Mouse (Mus musculus) frontal cortex, adult (tissue): Measurements from ENCODE around the gene Ccl3.
A peak's percentile ranks its signal among the peaks of the same experiment; 100 is the strongest.

ENCODE experiments used
- ATAC-seq: cut with Nextera tagmentation; 2 replicates; pipeline ENCODE4 v1.9.2; 2017; ENCODE audit warnings: mild to moderate bottlenecking, moderate library complexity, mixed read lengths; ENCODE audit not compliant: low TSS enrichment

The Ccl3 gene

DNA sequence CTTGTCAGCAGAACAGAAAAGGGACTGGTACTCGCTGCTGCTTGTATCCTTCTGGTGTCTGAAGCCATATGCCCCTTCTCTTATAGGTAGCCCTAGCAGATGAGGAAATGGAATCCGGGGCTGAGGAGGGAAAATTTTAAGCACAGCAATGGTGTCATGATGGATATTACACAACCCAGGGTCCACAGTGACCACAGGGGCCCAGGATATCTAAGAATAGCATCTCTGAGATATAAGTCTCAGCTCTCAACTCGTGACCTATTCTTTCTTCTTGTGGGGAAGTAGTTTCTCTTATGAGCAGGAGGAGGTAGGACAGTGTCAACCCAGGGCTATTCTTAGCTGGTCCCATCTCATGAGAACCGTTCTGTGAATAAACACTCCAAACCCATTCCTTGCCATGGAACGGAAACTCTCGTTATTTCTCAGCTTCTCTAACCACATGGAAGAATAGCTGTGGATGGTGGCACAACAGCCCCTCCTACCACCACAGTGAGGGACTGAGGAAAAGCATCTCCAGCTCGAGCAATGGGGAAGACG, at the start of gene Ccl3:
Ccl3 (minus strand) TSS at position 51 of the 537 bp plus-strand sequence.
- no peak for ATAC-seq

DNA sequence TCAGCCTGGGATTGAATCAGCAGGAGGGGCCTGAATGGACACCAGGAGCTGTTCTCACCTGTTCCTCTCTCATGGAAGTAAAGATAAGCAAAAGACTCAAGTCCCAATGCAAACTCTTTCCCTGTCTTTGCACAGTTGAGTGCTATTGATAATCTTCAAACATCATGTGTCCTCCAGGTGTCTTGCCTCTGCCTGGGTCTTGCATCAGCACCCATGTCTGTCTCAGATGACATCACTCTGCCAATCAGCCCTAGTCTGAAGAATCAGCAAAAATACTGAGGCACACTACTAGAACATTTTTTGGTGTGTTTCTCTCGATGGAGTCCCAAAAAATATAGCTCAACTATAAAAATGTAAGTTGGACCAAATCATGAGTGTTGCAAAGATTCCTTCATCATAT, 42.9 kb upstream of the Ccl3 start:
- no peak for ATAC-seq

DNA sequence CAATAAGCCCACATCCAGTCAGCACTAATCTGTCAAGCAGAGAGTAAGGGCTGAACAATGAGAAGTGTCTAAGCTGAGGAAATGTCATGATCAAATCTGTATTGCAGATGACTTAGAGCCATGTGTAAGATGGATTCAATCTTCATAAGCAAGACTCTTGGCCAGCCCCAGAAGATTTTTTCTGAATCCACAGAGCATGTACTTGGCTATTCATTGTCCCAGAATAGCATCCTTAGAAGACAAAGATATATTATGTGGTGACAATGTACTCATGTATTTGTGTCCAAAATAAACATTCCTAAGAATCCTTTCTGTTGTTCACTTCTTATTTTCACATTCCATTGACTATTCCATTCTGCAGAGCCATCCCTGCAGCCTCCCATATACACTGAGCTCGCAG, 40.8 kb upstream of the Ccl3 start:
- no peak for ATAC-seq

DNA sequence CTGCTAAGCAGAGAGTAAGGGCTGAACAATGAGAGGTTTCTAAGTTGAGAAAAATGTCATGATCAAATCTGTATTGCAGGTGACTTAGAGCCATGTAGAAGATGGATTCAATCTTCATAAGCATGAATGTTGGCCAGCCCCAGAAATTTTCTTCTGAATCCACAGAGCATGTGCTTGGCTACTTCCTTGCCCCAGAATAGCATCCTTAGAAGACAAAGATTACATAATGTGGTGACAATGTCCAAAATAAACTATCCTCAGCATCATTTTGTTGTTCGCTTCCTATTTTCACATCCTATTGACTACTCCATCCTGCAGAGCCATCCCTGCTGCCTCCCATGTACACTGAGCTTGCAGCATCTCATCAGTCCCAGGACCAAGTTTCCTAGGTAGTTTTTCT, 26.5 kb upstream of the Ccl3 start:
- peak; percentile 52; the same call in 1 of the 2 replicates for ATAC-seq

DNA sequence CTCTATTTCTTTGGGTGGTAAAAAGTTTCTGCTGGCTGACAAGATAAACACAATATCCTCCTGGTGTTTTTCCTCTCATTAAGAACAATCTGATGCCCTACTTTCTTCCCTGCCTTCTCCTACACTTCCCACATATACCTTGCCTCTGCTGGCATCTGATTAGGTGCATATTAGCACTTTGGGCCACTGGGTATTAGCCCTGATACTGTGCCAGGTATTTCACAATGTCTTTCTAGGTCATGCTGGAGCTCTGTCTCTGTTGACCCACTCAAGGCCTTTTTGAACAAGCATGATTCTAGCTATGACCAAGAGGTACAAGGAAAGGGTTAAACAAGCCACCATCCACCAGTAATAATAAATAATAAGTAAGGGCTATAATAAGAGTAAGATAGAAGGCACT, 22.6 kb upstream of the Ccl3 start:
- ATAC-seq: no peak

DNA sequence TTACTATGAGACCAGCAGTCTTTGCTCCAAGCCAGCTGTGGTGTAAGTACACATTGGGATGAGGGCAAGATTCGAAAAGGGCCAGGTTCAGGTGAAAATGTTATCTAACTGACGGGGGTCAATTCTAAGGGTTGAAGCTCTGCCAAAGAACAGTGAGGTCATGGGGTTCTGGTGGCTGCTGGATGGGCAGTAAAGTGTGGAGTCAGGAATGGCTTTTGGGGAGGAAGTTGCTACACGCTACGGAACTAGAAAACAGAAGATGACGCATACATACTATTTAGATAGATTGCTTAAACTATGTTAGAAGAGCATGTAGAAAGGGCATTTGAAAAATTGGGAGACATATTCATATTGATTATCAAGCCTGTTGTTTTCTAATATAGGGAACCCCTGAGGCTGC, 14.4 kb upstream of the Ccl3 start:
- no peak for ATAC-seq

DNA sequence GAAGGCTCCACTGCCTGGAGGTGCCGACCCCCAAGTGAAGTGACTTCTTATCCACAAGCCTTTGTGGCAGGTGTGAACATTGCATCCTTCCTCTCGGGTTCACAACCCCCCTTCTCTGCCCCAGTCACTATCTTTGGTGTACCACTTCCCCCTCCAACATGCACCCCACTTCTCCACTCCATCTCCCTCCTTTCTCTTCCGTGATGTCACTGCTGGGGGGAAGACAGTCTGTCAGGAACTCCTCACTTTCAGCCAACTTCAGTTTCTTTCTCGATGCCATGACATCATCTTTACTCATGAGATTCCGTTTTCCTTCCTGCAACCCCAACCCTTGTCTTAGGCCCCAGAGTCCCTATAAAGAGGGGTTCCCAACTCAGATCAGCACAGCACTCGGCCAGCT, 13.0 kb upstream of the Ccl3 start, which contains the start of gene Ccl4:
Ccl4 (plus strand) TSS at position 381 of the 400 bp plus-strand sequence.
- no peak for ATAC-seq

DNA sequence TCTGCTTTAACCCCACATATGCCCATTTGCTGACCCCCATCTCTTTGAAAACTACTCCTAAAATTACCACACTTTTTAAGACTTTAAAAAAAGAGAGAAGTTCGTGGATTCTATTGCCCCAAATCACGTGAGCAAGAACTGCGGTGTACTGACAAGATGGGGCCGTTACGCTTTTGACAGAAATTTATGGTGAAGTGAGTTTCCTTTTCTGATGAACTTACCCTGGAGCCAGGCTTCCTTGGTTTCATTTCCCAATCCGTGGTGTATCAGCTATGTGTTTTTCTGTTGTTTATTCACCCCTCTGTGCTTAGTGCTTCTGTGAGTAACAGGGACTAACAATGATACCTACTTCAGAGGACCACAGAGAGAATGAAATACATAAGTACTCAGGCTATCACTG, 9.6 kb upstream of the Ccl3 start:
- no peak for ATAC-seq

DNA sequence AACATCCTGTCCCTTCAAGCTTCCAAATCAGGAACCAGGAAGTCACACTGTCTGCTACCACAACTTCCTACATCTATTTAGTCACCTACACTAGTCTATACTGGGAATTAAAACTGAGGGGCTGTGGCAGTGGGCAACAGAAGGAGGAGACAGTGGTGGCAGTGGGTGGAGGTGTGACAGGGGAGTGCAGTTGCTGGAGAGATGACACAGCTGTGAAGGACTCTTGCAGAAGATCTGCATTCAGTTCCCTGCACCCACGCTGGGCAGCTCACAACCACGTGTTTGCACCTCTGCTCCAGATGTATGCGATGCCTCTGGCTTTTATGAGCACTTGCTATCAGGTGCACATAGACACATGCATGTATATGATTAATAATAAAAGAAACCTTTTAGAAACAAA, 8.4 kb upstream of the Ccl3 start:
- ATAC-seq: no peak

DNA sequence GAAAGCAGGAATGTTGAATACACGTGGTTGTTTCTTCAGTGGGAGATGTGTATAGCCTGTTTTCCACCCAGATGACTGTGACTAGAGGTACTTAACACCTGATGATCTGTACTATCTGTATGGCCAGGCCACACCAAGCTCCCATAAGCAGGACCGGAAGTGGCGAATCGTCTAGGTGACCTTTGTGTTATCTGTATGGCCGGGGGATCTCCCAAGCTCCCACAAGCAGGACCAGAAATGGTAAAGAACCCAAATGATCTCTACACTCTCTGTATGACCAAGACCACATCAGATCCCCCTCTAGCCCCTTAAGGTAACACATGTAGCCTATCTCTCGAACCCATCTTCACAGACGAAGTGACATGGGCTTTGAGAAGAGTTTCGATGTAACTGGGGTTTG, 5.5 kb upstream of the Ccl3 start:
- no peak for ATAC-seq

DNA sequence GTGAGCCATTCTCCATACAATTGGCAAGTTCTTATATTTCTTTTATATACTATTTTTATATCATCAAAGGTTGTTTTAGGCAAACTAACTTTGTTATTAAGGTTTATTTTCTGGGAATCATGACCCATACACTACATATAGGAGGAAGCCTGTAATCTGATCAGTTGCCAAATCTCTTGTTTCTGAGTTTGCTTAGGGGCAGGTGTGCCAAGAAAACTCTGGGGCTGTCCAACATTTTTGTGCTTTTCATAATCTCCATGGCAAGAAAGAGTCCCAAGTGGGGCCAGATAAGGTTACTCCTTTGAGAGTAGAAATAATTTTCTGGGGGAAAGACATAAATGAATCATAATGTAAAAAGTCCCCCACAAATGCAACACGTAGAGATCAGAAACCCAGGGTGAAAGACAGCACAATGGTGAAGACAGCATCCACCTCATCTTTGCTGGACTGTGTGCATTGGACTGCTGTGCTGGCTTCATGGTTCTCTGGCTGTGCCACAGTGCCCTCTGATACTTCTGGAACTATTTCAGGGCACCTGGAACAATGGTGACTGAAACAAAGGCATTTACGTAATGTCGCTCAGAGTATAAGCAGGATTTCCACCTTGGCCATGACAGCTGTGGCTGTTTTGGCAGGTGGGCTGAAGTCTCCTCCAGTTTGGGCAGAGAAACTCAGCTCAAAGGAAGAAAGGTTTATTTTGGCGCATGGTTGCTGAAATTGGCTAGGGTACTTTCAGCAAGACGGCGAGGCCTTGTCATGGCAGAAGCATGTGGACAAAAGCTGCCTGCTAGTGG, 2.6 kb downstream of the Ccl3 start:
- no peak for ATAC-seq

DNA sequence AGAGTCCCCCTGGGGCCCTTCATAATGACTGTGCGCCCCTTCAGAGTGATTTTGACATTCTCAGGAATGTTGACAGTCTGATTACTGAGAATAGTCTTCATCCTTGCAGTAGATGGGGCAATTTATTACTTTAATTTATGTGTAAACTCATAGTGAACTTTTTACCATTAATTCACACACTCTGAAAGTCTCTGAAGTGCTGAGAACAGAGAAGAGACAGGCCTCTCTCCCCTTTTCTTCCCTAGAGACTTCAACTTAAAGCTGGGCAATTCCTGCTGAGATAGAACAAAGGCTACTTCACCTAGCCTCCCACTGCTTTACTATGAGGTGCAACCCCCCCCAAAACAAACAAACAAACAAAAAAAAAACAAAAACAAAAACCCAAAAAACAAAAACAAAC, 3.6 kb downstream of the Ccl3 start, which contains the start of gene Rpl9-ps1:
Rpl9-ps1 (minus strand) TSS at position 101 of the 400 bp plus-strand sequence.
- no peak for ATAC-seq

DNA sequence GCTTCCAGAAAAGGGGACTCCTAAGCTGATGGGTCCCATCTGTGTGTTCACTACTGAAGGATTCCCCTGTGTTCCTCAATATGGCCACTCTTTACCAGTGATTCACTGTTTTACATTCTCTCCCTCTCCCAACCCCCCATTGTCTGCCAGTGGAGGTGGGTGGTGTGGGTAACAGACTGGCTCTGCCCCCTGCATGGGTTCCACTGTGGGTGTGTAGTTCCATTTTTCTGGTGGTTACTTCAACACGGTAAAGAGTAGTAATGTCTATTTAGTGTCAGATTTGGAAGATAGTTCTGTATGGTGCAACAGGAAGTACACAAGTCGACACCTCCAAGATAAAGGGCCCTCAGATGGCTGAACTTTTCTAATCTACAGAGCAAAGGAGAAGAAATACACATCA, 7.9 kb downstream of the Ccl3 start:
- no peak for ATAC-seq

DNA sequence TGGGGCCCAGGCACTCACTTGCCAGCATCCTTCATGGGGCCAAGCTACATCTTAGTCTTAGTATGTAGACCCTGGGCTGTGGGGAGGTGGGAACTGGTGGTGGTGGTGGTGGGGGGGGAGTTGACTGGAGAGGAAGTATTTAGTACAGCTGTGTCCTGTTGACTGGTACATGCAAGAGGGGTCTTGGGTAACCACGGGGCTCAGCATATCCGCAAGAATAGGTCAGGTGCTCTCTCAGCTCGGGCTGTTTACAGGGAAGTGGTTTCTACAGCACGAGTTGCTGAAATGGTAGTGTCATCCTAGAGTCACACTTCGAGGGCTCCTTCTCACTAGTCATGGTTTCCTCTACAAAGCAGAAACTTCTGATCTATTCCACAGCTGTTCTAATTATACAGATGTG, 9.0 kb downstream of the Ccl3 start:
- ATAC-seq: no peak

DNA sequence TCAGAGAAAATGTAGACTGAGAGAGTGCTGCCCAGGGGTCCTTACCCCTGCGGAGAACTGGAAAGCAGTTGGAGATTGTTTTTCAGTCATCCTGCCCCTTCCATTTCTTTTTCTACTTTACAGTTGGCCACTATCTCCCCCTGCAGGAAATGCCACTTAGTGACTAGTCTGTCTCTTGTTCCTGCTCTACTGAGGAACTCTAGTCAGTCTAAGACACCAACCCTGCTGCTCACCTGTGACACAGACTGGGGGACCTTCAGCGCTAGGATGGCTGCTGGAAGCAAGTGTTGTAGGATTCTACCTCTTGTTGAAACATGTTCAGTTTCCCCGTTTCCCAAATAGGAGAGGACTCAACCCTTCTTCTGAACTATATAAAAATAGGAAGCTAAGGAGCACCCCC, 9.6 kb downstream of the Ccl3 start:
- ATAC-seq: no peak

DNA sequence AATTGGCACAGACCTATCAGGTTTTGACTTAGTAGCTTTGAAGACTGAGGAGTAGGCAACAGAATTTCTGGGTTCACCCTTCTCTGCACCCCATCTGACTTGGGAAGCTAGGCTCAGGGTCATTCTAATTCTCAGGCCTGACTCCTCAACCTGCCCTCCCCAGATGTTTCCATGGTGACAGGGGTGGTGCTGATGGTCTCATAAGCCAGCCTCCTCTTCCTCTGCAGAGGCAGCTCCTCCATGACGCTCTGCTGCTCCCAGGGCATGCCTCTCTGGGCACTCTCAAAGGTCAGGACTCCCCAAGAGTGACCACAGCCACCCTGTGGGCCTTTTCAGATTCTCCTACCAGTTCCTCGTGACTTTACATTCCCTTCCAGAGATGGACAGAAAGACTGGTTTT, 10.2 kb downstream of the Ccl3 start:
- no peak for ATAC-seq

DNA sequence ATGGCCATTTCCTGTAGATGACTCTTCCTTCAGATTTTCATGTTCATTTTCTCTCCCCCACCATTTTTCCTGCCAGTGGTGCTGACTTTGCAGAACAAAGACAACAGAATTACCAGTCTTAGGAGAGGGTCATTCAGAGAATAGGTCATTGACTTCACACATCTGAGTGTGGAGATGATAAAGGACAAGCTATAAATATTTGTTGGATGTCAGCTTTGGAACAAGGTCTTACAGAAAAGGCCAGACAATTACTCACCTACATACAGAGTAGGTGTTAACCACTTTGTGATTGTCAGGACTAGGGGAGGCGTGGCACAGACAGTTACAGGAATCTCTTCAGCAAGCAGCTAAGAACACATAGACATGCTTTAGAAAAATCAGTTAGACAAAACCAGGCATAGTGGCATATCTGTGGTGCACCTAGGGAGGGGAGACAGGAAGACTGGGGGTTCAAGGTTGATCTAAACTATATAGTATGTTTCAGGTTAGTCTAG, 12.4 kb downstream of the Ccl3 start:
- ATAC-seq: no peak

DNA sequence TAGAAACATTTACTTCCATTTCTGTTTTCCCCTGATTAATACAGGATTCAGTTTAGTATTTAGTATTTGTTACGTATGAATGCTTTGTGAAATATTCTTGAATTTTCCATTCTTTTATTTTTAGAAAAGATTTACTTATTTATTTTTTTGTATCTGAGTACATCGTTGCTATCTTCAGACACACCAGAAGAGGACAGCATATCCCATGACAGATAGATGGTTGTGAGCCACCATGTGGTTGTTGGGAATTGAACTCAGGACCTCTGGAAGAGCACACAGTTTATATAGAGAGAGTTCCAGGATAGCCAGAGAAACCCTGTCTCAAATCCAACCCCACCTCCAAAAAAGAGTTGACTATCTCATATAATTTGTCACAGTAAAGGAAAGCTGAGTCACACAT, 14.3 kb downstream of the Ccl3 start:
- ATAC-seq: no peak

DNA sequence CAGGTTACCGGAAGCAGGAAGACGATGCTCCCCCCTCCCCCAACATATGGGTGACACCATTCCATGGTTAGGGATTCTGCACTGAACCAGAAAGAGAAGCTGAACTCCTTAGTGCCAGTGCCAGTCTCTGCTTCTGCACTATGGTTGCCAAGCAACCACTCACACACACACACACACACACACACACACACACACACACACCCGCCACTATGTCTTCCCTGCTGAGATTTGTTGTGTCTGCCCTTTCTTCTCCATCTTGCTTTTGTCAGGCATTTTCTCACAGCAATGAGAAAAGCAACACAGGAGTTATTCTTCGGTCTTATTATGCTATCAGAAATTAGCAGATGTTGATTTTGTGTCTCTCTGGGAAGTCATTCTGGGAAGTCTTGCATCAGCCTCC, 14.7 kb downstream of the Ccl3 start:
- ATAC-seq: no peak

DNA sequence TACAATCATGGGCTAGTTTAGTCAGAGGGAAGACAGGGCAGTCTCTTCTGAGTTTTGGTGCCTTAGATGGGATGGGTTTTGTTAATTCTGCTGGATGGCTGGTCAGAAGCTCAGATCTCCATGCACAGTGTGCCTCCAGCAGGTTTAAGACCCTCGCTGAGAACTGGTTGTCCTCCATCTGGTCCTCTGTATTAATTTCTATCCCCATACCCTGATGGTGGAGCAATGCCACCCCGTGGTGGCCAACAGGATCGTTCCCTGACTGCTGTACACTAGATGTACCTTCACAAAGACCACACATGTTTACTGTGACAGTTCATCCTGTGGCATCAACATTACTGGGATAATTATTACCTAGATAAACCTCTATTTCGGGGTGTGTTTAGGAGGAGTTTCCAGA, 16.4 kb downstream of the Ccl3 start:
- ATAC-seq: no peak

DNA sequence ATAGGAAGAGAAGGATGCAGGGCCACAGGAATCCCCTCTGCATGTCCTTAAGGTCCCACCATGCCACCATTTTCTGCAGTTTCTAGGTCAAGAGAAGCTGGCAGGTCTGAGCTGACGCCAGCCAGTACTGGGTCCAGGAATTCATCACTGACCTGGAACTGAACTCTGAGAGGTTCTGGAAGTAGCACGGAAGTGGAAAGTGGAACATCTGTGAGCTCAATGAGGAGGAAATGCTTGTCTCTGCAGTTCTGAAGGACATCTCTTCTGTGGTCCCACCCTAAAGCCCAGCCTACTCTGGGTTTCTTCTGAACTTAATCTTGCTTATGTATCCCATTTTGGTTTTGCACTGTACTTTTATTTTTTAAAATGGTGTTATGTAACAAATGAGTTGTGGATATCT, 18.1 kb downstream of the Ccl3 start:
- no peak for ATAC-seq

DNA sequence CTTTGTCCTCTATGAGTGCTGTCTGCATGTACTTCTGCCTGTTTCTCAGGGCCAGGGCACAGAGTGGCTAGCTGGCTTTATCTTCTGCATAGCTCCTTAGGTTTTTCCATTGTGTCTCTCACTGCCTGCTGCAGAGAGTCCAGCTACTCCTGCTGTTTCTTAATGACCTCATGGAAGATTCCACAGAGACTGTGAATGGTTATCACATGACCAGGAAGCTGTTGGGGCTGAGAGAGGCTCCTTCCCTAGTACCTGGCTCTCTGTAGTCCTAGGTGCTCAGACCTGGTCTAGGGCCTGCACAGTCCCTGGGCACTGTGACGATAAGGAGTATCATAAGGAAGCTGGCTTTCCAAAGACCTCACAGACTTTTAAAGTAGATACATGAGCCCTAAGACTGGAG, 18.5 kb downstream of the Ccl3 start:
- ATAC-seq: no peak

DNA sequence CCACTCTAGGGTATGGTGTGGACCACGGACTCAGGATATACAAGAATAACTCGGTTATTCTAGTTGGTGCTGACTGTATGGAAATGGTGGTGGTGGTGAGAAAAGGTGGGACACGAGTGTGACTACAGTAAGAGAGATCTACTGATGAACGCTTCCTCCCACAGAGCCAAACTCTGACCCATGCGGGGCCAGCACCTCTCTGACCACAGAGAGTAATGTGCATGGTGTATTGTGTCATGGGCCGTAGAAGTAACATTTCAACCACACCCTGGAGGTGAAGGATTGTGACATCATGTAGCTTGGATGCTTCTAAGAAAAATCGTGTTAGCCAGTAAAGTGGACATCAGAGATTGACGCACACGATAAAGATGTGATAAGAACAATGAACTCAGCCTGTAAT, 20.3 kb downstream of the Ccl3 start:
- no peak for ATAC-seq

DNA sequence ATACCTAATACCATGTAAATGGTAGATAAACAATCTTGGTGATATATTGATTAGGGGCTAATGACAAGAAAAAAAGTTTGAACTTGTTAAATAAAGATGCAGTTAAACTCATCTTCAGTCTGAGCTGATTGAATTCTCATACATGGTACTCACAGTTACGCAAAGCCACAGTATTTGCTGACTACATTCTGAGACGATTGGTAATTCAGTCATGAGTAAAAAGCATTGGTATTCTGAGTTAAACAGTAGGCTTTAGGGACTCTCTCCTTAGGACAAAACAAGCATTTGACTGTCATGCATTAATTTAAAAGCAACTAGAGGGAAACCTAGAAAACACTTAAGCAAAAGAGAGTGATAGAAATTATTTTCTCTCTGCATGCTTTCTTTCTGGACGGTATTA, 25.6 kb downstream of the Ccl3 start:
- ATAC-seq: no peak
